Mouse (Mus musculus): ENCODE data around the gene Utp6.
"Not testable (repeated sequence)": the region's sequence is repeated elsewhere in the genome, so short reads cannot be mapped to it uniquely, and the experiment has no call there.

Utp6 gene

DNA sequence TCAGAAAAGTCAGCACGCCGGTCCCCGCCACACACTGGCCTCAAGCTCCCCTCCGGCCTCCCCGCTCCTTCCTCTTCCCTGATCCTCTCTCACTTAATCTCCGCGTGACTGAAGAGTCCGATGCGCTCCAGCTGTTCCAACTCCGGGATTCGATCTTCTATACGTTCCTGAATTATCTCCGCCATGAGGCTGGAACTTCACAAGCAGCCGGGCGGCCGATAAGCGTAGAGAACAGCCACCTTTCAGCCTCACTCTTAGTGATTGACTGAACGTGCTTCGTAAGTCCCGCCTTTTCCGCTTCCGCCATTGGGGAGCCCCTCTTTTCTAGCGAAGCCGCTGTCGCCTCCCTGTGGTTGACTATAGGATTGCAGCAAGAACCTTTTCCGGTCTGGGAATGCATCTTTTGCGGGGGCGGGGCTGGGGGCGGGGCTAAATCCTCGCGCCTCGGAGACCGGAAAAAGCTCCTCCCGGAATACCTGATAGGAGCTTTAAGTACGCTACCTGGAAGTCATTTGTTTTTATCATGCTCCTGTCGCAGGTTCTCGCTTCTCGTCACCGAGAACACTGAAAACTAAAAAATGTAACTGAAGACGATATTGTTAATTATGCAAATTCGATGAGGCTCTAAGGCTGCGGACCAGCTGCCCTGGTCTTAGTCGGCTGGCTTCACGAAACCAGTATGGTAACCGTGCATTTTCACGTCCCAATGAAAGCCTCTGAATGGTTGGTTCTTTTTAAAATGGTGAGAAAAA lies at the start of gene Utp6:
Utp6 (minus strand) TSS at position 266 of the 752 bp plus-strand sequence.
- peak; percentile 98 for DNase-seq (ENCODE audit: low spot score)

DNA sequence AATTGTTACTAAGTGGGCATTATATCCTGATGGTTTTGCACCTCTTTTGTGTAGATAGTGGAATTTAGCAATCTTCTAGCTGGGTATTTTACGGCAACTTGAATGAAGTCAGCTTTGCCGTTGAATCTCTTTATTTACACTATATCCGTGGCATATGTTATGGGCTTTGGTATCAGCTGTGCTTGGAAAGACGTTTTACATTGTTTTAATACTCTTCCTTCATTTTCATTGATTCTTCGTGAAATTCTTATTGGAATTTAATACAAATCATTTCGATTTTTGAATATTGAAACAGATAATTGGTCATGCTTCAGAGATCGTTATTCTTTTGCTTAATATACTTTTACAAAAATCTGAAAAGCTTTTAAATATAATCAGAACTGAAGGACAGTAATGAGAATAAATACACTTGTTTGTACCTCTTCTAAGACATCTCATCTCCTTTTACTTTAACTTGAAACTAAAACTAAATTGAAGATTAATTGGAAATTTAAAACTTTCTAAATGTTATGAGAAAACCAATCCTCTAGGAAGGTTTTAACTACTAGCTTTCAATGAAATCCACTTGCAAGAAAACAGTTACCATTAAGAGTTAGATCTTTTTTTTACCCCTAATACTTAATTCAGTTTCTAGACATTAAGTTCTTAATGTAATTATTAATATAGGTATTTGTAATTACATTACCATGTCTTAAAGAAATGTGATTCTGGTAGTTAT lies 32.2 kb upstream of the Utp6 start:
- no peak for DNase-seq (ENCODE audit: low spot score)

DNA sequence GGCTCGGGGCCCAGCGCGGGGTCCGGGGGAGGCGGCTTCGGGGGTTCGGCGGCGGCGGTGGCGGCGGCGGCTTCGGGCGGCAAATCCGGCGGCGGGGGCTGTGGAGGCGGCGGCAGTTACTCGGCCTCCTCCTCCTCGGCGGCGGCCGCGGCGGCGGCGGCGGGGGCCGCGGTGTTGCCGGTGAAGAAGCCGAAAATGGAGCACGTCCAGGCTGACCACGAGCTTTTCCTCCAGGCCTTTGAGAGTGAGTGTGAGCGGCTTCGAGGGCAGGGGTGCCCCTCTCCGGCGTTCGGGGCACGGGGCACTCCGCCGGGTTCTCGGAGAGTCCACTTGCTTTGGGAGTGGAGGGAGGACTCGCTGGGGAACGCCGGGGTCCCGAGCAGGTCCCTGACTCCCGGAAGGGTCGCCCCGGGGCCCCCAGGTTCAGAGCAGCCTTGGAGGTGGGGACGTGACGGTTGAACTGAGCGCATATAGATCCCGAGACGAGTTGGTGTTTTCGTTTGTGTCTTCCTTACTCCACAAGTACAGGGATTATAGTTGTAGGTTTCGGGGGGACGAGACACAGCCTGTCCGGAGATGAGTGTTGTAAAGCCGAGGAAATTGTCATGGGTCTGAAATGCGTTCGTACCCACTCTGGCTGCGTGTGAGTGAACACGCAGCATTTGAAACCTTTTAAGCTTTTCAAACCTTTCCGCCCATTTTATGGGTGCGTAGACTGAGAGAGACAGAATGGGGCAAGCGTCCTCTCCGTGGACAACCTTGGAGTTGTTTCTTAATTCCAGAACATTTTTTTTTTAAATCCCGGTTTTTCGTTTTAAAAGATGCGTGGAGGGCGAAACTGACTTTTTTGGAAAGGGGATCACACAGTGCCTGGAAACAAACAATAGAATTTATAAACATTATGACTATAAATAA lies 31.4 kb upstream of the Utp6 start:
- peak; percentile 21 for DNase-seq (ENCODE audit: low spot score)

DNA sequence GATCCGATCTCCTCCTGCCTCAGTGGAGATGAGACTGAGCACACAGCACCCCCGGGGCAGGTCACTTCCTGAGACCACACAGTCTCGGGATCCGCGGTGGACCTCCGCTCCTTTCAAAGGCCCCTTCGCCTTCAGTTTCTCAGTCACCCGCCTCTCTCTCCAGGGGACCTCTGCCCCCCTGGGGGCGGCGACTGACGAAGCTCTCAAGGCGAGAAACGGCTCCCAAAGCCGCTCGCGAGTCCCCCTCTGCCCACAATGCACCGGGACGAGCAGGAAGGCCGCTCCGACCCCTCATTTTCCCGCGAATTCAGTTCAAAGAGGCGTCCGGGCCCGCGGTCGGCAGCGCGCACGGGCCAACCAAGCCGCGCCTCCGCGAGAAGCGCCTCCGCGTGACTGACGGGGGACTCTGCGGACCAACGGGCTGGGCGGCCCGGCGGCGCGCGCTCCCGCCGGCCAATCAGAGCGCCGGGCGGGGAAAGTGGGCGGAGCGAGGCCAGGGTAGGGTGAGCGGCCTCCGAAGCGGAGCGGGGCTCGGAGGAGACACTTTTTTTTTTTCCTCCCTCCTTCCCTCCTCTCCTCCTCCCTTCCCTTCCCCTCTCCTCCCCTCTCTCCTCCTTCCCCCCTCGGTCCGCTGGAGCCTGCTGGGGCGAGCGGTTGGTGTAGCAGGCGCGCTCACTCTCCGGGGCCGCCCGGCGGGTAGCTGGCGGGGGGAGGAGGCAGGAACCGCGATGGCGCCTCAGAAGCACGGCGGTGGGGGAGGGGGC lies 30.6 kb upstream of the Utp6 start, which contains the start of gene Suz12:
Suz12 (plus strand) TSS at position 515 of the 764 bp plus-strand sequence.
- DNase-seq (ENCODE audit: low spot score) = peak; percentile 84

DNA sequence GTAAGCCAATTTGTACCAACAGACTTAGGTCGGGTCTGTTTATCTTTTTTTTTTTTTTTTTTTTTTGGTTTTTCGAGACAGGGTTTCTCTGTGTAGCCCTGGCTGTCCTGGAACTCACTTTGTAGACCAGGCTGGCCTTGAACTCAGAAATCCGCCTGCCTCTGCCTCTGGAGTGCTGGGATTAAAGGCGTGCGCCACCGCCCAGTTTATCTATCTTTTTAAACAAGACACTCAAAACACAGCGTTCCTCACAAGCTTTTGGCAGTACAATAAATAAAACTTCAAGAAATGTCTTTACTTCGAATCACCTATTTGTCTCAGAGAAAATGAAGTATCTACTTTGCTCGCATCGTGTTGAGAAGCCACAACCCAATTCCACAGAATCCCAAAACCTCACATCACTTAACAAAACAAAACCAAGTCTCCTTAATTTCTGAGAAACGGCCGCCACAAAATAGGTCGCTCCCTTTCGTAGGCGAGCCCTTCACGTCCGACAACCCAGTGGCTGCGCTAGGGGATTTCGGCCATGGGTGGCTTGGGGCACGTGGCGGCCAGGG lies 29.9 kb upstream of the Utp6 start:
- DNase-seq (ENCODE audit: low spot score) = no peak

DNA sequence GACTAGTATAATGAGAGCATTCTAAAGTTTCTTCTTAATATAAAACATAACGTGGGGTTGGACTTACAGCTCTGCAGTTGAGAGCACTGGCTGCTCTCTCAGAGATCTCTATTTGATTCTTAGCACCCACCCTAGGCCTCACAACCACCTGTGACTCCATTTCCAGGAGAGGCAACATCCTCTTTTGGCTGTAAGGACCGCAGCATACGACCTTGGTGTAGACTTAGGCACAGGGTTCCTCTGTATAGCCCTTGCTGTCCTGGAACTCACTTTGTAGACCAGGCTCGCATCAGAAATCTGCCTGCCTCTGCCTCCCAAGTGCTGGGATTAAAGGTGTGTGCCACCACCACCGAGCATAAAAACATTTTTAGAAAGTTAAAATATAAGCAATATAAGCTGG lies 29.4 kb upstream of the Utp6 start:
- DNase-seq (ENCODE audit: low spot score) = no peak

DNA sequence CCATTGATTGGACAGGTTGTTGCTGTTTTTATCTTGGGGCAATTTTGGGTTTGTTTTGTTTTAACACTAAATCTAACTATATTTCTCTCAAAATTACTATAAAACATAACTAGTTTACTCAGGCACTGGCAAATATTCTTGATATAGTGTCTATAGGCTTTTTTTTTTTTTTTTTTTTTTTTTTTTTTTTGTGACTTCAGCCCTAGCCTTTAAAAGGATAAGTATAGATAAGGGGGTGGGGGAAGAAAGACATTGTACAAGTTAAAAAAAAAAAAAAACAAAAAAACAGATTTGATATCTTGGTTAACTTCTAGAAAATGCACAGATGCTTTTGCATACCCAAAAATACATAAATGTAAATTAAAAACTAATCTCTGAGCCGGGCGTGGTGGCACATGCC lies 27.9 kb upstream of the Utp6 start:
- DNase-seq (ENCODE audit: low spot score) = no peak

DNA sequence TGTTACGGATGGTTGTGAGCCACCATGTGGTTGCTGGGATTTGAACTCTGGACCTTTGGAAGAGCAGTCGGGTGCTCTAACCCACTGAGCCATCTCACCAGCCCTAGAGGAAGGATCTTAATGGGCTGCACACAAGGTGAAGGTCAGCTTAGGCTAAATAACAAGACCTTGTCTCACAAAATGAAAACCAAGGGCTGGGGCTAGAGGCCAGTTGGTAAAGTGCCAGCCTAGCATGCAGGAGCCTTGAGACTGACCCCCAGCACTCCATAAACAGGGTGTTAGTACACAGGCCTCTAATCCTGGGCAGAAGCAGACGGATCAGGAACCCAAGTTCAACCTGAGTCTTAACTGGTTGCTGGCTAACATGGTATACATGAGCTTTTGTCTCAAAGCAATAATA lies 25.7 kb upstream of the Utp6 start:
- DNase-seq (ENCODE audit: low spot score) = no peak

DNA sequence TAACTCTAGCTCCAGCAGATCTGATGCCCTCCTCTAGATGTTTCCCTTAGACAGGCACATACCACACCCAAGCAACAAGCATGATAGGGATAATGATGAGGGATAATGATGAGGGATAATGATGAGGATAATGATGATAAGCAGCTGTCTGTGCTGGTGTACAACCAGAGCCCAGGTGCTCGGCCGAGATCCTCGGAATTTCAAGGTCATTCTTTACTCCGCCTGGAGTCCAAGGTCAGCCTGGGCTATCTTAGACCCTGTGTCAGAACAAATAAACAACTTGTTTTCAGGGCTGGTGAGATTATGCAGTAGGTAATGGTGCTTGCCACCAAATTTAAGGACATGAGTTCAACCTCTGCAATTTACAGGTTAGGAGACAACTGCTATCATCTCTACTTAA lies 24.7 kb upstream of the Utp6 start:
- no peak for DNase-seq (ENCODE audit: low spot score)

DNA sequence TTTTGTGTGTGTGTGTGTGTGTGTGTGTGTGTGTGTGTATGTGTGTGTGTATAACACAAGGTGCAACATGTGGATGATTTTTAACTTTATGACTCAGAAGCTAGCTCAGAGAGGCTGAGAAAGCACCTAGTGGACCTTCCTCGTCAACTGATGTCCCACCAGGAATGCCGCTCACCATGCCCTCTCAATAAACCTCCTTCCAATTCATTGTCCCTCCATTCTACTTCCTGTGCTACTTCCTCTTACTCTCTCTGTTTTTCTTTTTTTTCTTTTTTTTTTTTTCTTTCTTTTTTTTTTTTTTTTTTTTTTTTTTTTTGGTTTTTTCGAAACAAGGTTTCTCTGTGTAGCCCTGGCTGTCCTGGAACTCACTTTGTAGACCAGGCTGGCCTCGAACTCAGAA lies 15.6 kb upstream of the Utp6 start:
- DNase-seq (ENCODE audit: low spot score) = not testable (repeated sequence)

DNA sequence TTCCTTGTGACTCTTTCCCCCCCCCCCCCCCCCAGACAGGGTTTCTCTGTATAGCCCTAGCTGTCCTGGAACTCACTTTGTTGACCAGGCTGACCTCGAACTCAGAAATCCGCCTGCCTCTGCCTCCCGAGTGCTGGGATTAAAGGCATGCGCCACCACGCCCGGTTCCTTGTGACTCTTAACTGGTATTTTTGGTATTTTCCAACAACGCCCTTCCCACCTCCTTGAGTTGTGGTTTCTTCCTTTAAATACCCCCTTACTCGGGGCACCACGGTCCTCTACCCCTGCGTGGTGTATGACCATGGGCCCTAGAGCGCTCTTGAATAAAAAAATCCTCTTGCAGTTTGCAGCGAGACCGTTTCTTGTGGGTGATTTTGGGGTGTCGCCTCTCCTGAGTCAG lies 14.9 kb upstream of the Utp6 start:
- DNase-seq (ENCODE audit: low spot score) = not testable (repeated sequence)

DNA sequence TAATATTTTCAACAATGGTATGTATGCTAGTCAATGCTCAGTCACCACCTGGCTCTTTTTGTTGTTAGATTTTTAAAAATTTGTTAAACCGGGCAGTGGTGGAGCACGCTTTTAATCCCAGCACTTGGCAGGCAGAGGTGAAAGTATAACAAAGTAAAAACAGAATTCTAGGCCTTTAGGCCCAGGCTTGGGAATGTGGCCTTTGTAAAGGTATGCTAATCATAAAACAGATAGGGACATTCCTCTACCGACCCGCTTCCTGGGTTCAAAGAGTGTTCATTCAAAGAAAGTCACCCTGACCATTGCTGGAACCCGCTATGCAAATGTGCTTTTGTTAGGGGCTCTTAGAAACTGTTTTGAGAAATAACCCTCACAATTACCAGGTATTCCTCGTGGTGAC lies 14.5 kb upstream of the Utp6 start:
- not testable (repeated sequence) for DNase-seq (ENCODE audit: low spot score)

DNA sequence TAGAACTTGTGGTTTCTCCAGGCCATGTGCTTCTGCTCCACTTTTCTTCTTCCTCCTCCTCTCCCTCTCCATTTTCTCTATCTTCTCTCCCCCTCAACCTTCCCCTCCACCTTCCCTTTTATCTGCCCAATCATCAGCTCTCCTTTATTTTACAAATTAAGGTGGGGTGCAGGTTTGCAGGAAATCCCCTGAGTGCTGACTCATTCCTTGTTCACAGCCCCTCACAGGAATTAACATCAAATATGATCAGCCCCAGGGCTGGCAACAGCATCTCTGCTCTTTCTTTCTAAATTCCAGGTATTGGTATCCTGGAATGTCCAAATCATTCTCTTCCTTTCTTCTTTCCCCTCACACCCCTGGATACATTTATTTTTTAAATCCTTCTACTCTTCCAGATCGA lies 14.0 kb upstream of the Utp6 start:
- DNase-seq (ENCODE audit: low spot score) = no peak

DNA sequence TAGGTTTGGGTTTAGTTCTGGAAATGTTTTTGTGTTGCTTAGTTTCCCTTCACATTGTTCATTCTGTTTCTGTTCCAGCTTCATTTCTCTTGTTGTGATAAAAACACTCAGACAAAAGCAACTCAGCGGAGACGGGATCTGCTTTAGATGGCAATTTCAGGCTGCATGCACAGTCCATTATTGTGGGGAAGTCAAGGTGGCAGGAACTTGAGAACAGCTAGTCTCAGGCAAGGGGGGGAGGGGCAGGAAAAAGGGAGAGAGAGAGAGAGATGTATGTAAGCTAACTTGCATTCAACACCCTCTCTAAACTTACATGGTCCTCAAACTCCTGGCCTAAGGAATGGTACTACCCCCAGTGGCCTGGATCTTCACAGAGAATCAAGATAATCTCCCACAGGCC lies 13.2 kb upstream of the Utp6 start:
- DNase-seq (ENCODE audit: low spot score) = no peak

DNA sequence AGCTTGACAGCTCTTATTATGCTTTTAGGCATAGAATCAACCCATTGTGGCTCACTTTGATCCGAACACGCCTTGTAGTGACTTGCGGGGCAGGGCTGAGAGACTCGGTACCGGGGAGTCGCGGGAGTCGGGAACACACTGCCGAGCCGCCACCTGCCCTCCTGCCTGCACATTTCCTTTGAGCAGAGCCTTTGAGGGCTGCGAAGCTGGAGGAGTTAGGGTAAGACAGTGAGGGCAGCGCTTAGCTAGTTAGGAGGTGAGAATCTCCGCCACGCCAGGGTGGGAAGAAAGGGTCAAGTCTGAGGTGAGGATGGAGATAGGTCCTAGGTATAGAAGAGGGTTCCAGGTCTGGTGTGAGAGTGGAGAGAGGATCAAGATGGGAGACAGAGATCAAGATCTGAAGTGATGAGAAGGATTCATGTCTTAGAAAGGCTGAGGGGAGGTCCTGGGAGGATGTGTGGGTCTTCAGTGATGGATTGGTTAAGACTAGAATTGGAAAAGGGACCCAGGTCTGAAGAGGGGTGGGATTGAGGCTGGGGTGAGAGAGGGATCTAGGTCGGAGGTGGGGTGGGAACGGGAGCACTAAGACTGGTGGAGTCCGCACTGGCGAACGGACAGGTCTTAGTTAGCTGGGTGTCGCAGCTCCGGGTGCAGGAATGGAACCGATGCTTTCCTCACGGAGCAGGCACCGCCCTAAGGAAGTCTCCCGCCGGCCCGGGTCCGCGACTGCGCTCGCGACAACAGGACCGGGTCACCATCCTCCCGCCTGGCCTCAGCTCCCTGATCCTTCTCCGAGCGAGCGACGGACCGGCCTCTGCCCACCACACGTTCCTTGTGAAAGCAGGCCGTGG lies 11.7 kb upstream of the Utp6 start:
- no peak for DNase-seq (ENCODE audit: low spot score)

DNA sequence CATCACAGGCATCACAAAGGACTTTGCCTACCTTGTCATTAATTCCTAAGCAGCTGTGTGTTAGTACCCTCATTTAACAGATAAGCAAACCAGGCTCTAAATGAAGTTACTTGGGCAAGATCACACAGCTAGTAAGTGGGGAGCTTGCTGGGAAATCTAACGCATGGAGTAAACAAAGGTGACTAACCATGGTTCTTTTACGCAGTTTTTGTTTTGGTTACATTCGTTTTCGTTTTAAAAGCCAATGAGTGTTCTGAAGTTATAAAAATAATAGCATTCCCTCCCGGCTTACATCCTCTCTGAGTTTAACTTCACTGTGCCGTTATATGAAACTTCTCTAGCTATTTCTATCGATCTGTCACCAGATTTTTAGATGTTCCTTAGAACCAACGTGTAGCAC lies 10.9 kb upstream of the Utp6 start:
- no peak for DNase-seq (ENCODE audit: low spot score)

DNA sequence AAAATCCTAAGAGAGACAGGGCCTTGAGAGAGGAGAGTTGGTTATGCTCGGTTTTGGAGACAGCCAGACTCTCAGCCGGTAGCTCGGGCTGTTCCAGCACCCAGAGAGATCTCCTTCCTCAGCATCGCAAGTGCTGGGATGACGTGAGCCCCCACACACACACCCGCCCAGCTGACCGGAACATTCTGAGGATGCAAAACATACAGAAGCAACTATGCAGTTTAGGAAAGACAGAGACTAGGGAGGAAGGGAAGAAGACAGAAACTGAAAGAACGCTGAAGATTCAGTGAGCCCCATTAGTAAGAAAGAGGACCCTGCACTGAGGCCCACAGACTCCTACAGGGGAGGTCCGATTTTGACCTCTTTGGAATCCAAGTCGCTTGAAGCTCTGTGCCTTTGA lies 5.6 kb upstream of the Utp6 start:
- no peak for DNase-seq (ENCODE audit: low spot score)

DNA sequence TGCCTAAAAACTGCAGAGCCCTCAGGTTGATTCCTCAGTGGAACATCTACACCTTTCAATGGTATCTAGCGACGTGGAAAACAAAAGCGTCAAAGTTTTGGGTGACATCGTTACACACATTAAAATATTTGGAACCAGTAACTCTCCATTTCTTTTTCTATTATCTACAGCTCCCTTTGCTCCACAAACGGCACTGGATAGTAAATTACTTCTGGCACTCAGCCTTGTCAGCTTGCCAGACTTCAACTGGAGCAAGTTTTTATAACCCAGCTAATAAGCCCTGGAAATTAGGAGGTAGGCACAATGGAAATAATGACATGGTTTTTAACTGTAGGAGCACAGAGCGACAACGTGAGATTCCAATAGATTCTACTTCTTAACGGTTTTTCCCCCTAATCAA lies 3.7 kb upstream of the Utp6 start:
- DNase-seq (ENCODE audit: low spot score) = peak; percentile 21

DNA sequence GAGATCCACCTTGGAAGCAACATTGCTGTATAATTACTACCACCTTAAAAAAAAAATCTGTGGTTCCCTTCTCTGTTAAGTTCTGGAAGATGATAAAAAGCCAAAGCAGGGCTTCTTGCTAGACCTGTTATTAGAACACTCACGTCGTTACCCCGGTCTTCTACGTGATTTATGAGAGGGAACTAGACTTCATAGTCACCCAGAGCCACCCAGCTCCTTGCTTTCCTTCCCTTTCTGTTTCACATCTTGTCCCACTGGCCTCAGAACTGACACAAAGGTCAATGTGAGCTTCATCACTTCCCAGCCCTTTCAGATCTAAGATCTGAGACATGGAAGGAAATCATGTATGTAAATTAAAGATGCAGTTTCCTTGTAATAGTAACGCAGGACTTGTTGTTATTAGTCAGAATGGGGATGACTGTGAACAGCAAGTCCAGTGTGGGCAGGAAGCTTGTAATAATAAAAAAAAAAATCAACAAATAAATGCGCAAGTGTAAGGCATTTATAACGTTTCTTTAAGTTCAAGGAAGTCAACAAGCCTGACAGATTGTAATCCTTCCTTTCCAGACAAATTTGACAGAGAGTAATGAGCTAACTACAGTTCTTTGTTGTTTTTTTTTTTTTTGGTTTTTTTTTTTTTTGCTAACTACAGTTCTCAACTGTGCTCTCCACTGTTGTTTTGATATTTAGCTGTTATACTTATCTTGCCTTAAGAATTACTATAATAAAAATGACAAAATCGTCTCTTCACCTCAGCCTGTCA lies 1.2 kb upstream of the Utp6 start:
- DNase-seq (ENCODE audit: low spot score) = no peak

DNA sequence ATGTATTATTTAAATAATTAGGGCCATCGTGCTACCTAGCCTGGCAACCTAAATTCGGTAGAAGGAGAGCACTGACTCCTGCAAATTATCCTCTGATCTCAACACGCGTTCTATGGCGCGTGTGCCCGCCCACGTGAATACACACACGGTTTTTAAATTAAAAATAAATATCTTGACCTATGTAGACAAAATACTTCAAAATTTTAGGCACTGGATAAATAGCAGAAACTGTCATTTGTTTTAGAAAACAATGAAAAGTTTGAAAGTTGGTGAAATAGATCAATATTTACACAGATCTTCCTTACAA lies 640 bp upstream of the Utp6 start:
- DNase-seq (ENCODE audit: low spot score) = no peak

All from ovary, postnatal 10 days (tissue).